Mouse (Mus musculus): ENCODE data around the gene Ube3c. TPM values are rescaled to one million over a fixed set of nuclear protein-coding genes. Genes with fewer than 3 reads are reported as not detected.
"Not testable (repeated sequence)": the region's sequence is repeated elsewhere in the genome, so short reads cannot be mapped to it uniquely, and the experiment has no call there.

Gene Ube3c
- polyA plus RNA-seq, 1 experiment from 2014 or later: 39.4 TPM

- not testable (repeated sequence) for H3K9me3 ChIP-seq (ENCODE audit: control insufficient read depth, low read length); H3K4me3 ChIP-seq (ENCODE audit: low read depth, low read length); H3K27me3 ChIP-seq (replicated peaks; ENCODE audit: control insufficient read depth, insufficient read depth, low read length); ATAC-seq (ENCODE audit: low read depth); H3K4me2 ChIP-seq (ENCODE audit: low read depth, low read length); H3K9ac ChIP-seq (ENCODE audit: low read depth, low read length); DNase-seq (ENCODE audit: low spot score); H3K27ac ChIP-seq (replicated peaks; ENCODE audit: low read depth, low read length); H3K4me1 ChIP-seq (ENCODE audit: control insufficient read depth, insufficient read depth, low read length)
- WGBS: 99% methylated on average over 7 of the region's 7 CpGs
- peaks cover 68% of the 10 kb centered on the region for H3K36me3 ChIP-seq (ENCODE audit: control insufficient read depth, insufficient read depth, low read length)
Measured at GRCm38 (mm10) chr5:29592161-29592560, 23.1 kb downstream of the Ube3c start.

DNA sequence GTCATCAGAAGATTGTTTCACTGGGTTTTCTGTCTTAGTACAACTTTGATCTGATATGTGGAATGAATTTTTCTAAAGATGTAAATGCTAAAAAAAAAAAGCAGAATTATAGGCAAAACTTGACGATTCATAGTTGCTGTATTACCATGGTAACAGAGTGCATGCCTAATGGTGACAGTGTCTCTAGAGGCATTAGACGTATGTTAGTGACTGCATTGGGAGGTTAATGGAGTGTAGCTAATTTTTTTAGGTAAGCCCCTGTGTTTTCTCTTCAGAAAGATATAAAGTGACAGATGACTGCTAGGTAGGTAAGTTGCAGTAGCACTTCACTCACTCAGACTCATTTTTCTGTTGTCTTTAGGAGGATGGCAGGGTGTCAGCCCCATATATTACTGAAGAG lies 37.5 kb downstream of the Ube3c start:
- no peaks in the 10 kb centered on the region for H3K27me3 ChIP-seq (replicated peaks; ENCODE audit: control insufficient read depth, insufficient read depth, low read length)
- H3K9me3 ChIP-seq (ENCODE audit: control insufficient read depth, low read length): no peaks in the 10 kb centered on the region
- H3K27ac ChIP-seq (replicated peaks; ENCODE audit: low read depth, low read length): no peak overlapping the region
- peaks cover 62% of the 10 kb centered on the region for H3K36me3 ChIP-seq (ENCODE audit: control insufficient read depth, insufficient read depth, low read length)
- no peak overlapping the region for H3K9ac ChIP-seq (ENCODE audit: low read depth, low read length)
- no peak overlapping the region for H3K4me2 ChIP-seq (ENCODE audit: low read depth, low read length)
- ATAC-seq (ENCODE audit: low read depth): no peak
- no peak overlapping the region for H3K4me3 ChIP-seq (ENCODE audit: low read depth, low read length)
- 73% methylated on average over 2 of the region's 2 CpGs for WGBS
- no peak for DNase-seq (ENCODE audit: low spot score)
- H3K4me1 ChIP-seq (ENCODE audit: control insufficient read depth, insufficient read depth, low read length): no peaks in the 10 kb centered on the region

GRCm38 (mm10) chr5:29625610-29626009 lies 56.6 kb downstream of the Ube3c start:
- no peak overlapping the region for H3K9ac ChIP-seq (ENCODE audit: low read depth, low read length)
- no peak for ATAC-seq (ENCODE audit: low read depth)
- peaks cover 46% of the 10 kb centered on the region for H3K36me3 ChIP-seq (ENCODE audit: control insufficient read depth, insufficient read depth, low read length)
- no peak overlapping the region for H3K27ac ChIP-seq (replicated peaks; ENCODE audit: low read depth, low read length)
- no peaks in the 10 kb centered on the region for H3K27me3 ChIP-seq (replicated peaks; ENCODE audit: control insufficient read depth, insufficient read depth, low read length)
- 90% methylated on average over 10 of the region's 10 CpGs for WGBS
- H3K9me3 ChIP-seq (ENCODE audit: control insufficient read depth, low read length): no peaks in the 10 kb centered on the region
- H3K4me3 ChIP-seq (ENCODE audit: low read depth, low read length): no peak overlapping the region
- DNase-seq (ENCODE audit: low spot score): no peak
- no peak overlapping the region for H3K4me2 ChIP-seq (ENCODE audit: low read depth, low read length)
- H3K4me1 ChIP-seq (ENCODE audit: control insufficient read depth, insufficient read depth, low read length): no peaks in the 10 kb centered on the region

DNA sequence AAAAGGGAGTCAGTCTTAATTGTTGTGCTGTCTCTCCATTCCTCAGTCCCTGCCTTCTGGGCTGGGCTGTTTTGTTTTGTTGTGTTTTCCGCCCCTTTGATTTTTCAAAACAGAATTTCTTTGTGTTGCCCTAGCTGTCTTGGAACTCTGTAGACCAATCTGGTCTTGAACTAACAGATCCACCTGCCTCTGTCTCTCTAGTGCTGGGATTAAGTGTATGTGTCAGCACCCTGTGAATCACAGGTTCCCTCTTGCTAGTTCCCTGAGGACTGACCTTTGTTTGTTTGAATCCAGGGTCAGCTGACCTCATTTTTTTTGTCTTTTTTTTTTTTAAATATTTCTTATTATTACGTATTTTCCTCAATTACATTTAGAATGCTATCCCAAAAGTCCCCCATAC lies 60.9 kb downstream of the Ube3c start:
- Histone ChIP-seq H3K27ac (replicated peaks; ENCODE audit: low read depth, low read length) (no peak overlapping the region), H3K9ac (ENCODE audit: low read depth, low read length) (no peak overlapping the region), H3K4me3 (ENCODE audit: low read depth, low read length) (no peak overlapping the region), H3K4me1 (ENCODE audit: control insufficient read depth, insufficient read depth, low read length) (no peaks in the 10 kb centered on the region), H3K9me3 (ENCODE audit: control insufficient read depth, low read length) (no peaks in the 10 kb centered on the region), H3K27me3 (replicated peaks; ENCODE audit: control insufficient read depth, insufficient read depth, low read length) (no peaks in the 10 kb centered on the region), H3K36me3 (ENCODE audit: control insufficient read depth, insufficient read depth, low read length) (peaks cover 44% of the 10 kb centered on the region), H3K4me2 (ENCODE audit: low read depth, low read length) (no peak overlapping the region)
- no peak for DNase-seq (ENCODE audit: low spot score)
- ATAC-seq (ENCODE audit: low read depth): no peak
- 92% methylated on average over 2 of the region's 2 CpGs for WGBS

- Histone ChIP-seq H3K36me3 (ENCODE audit: control insufficient read depth, insufficient read depth, low read length) (peaks cover 52% of the 10 kb centered on the region), H3K4me1 (ENCODE audit: control insufficient read depth, insufficient read depth, low read length) (no peaks in the 10 kb centered on the region), H3K9me3 (ENCODE audit: control insufficient read depth, low read length) (no peaks in the 10 kb centered on the region), H3K9ac (ENCODE audit: low read depth, low read length) (no peak overlapping the region), H3K4me2 (ENCODE audit: low read depth, low read length) (no peak overlapping the region), H3K27me3 (replicated peaks; ENCODE audit: control insufficient read depth, insufficient read depth, low read length) (no peaks in the 10 kb centered on the region), H3K4me3 (ENCODE audit: low read depth, low read length) (no peak overlapping the region), H3K27ac (replicated peaks; ENCODE audit: low read depth, low read length) (no peak overlapping the region)
- DNase-seq (ENCODE audit: low spot score) (peak; percentile 1), ATAC-seq (ENCODE audit: low read depth) (no peak)
- 71% methylated on average over 3 of the region's 3 CpGs for WGBS
Measured at GRCm38 (mm10) chr5:29631711-29632110, 62.7 kb downstream of the Ube3c start.

GRCm38 (mm10) chr5:29636298-29636697 lies 67.3 kb downstream of the Ube3c start:
- Histone ChIP-seq H3K4me1 (ENCODE audit: control insufficient read depth, insufficient read depth, low read length) (no peaks in the 10 kb centered on the region), H3K36me3 (ENCODE audit: control insufficient read depth, insufficient read depth, low read length) (peaks cover 76% of the 10 kb centered on the region), H3K4me2 (ENCODE audit: low read depth, low read length) (no peak overlapping the region), H3K27me3 (replicated peaks; ENCODE audit: control insufficient read depth, insufficient read depth, low read length) (no peaks in the 10 kb centered on the region), H3K4me3 (ENCODE audit: low read depth, low read length) (no peak overlapping the region), H3K9ac (ENCODE audit: low read depth, low read length) (no peak overlapping the region), H3K9me3 (ENCODE audit: control insufficient read depth, low read length) (no peaks in the 10 kb centered on the region), H3K27ac (replicated peaks; ENCODE audit: low read depth, low read length) (no peak overlapping the region)
- ATAC-seq (ENCODE audit: low read depth) (no peak), DNase-seq (ENCODE audit: low spot score) (no peak)

DNA sequence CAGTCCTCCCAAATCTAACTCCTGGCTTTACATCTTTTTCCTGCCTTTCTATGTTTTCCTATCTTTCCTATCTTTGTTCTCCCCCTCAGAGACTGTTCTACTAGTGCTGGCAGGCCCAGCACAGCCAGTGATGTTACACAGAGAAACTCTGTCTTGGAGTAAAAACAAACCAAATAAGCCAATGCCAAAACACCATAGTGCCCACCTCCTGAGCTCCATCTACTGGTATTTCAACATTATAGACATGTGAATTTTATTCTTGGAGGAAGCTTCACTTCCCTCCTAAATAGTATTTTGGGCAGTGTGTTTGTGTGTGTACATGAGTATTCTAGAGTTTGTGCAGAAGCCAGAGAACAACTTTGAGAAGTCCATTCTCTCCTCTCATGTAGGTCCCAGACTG lies 67.8 kb downstream of the Ube3c start:
- Histone ChIP-seq H3K9ac (ENCODE audit: low read depth, low read length) (no peak overlapping the region), H3K4me1 (ENCODE audit: control insufficient read depth, insufficient read depth, low read length) (no peaks in the 10 kb centered on the region), H3K9me3 (ENCODE audit: control insufficient read depth, low read length) (no peaks in the 10 kb centered on the region), H3K36me3 (ENCODE audit: control insufficient read depth, insufficient read depth, low read length) (peaks cover 76% of the 10 kb centered on the region), H3K4me3 (ENCODE audit: low read depth, low read length) (no peak overlapping the region), H3K27me3 (replicated peaks; ENCODE audit: control insufficient read depth, insufficient read depth, low read length) (no peaks in the 10 kb centered on the region), H3K27ac (replicated peaks; ENCODE audit: low read depth, low read length) (no peak overlapping the region), H3K4me2 (ENCODE audit: low read depth, low read length) (no peak overlapping the region)
- no peak for ATAC-seq (ENCODE audit: low read depth)
- DNase-seq (ENCODE audit: low spot score): no peak

DNA sequence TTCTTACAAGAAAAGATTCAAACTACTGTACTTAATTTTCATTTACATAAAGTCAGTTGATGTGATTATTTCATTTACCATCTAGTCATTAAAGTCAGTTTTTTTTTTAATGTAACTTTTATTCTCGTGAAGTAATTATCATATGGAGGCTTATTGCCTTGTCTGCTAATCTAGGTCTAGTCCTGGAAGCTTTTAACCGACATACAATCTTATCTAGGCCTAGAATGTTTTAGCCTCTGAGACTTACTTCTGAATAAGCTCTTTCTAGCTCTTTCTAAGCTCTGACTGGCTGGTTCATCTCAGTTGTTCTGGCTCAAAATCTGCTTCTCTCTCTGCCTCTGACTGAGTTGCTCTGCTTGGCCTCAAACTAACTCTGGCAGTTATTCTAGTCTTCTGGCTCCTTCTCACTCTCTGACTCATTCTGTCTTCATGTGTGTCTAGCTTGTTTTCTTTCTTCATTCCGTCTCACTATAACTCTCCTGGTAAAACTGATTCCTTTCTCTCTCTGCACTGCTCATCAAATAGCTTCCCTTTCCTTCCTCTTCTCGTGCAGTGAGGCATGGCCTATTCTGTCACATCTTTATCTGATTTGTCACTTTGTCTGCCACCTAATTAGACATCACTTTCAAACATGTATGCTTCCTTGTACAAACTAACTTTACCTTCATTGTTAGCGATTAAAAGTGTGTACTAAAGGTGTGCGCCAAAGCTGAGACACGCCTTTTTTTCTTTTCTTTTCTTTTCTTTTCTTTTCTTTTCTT lies 72.3 kb downstream of the Ube3c start:
- WGBS: 87% methylated on average over 7 of the region's 7 CpGs
- Histone ChIP-seq H3K4me3 (ENCODE audit: low read depth, low read length) (no peak overlapping the region), H3K9ac (ENCODE audit: low read depth, low read length) (no peak overlapping the region), H3K4me1 (ENCODE audit: control insufficient read depth, insufficient read depth, low read length) (no peaks in the 10 kb centered on the region), H3K4me2 (ENCODE audit: low read depth, low read length) (no peak overlapping the region), H3K36me3 (ENCODE audit: control insufficient read depth, insufficient read depth, low read length) (peaks cover 74% of the 10 kb centered on the region), H3K27ac (replicated peaks; ENCODE audit: low read depth, low read length) (no peak overlapping the region), H3K27me3 (replicated peaks; ENCODE audit: control insufficient read depth, insufficient read depth, low read length) (no peaks in the 10 kb centered on the region), H3K9me3 (ENCODE audit: control insufficient read depth, low read length) (no peaks in the 10 kb centered on the region)
- DNase-seq (ENCODE audit: low spot score) (no peak), ATAC-seq (ENCODE audit: low read depth) (no peak)

DNA sequence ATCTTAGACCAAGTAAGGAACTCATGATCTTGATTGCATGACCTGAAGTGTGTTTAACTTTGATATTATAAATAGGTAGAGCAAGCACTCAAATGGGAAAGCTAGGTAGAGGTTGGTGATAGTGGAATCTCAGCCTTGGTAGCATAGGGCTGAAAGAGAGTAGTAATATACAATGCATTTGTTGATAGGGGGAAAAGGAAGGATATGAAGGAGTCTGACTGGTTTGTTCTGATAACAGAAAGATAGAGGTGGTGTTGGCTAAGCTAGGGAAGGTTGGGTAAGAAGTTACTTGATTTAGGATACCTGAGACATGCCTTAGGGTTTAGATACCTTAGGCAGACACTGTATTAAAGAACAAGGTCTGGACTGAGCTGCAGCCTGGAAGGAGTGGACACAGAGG lies 82.7 kb downstream of the Ube3c start:
- H3K9me3 ChIP-seq (ENCODE audit: control insufficient read depth, low read length): no peaks in the 10 kb centered on the region
- DNase-seq (ENCODE audit: low spot score) (no peak), ATAC-seq (ENCODE audit: low read depth) (no peak)
- H3K4me1 ChIP-seq (ENCODE audit: control insufficient read depth, insufficient read depth, low read length): no peaks in the 10 kb centered on the region
- no peak overlapping the region for H3K9ac ChIP-seq (ENCODE audit: low read depth, low read length)
- no peak overlapping the region for H3K4me3 ChIP-seq (ENCODE audit: low read depth, low read length)
- no peak overlapping the region for H3K4me2 ChIP-seq (ENCODE audit: low read depth, low read length)
- no peaks in the 10 kb centered on the region for H3K27me3 ChIP-seq (replicated peaks; ENCODE audit: control insufficient read depth, insufficient read depth, low read length)
- peaks cover 31% of the 10 kb centered on the region for H3K36me3 ChIP-seq (ENCODE audit: control insufficient read depth, insufficient read depth, low read length)
- no peak overlapping the region for H3K27ac ChIP-seq (replicated peaks; ENCODE audit: low read depth, low read length)

Measured in embryonic facial prominence, embryonic 14.5 days (tissue).